Mouse (Mus musculus): Measurements from ENCODE around the gene 1700067P10Rik. TPM values are rescaled to one million over a fixed set of nuclear protein-coding genes. Genes with fewer than 3 reads are reported as not detected.

1700067P10Rik gene
- polyA plus RNA-seq, 1 experiment from 2014 or later = not detected

Other genes with a start within 250 kb of the 1700067P10Rik start
- gene Foxp4, start 164.7 kb upstream of the 1700067P10Rik start, polyA plus RNA-seq (2016; fragmentation: Nextera tagmentation; extraction: Ambion mirVana) = 26.9 and 28.1 TPM in 2 replicates
- gene 1700122O11Rik, start 51.0 kb upstream of the 1700067P10Rik start, polyA plus RNA-seq (2016; fragmentation: Nextera tagmentation; extraction: Ambion mirVana) = not detected in 2 replicates
- not detected in 2 replicates for gene 9830107B12Rik, start 56.9 kb downstream of the 1700067P10Rik start, polyA plus RNA-seq (2016; fragmentation: Nextera tagmentation; extraction: Ambion mirVana)
- not detected in 2 replicates for gene A530064D06Rik, start 78.0 kb downstream of the 1700067P10Rik start, polyA plus RNA-seq (2016; fragmentation: Nextera tagmentation; extraction: Ambion mirVana)
- gene Trem1, start 143.4 kb downstream of the 1700067P10Rik start, polyA plus RNA-seq (2016; fragmentation: Nextera tagmentation; extraction: Ambion mirVana) = not detected in 2 replicates
- gene Trem3, start 158.5 kb downstream of the 1700067P10Rik start, polyA plus RNA-seq (2016; fragmentation: Nextera tagmentation; extraction: Ambion mirVana) = not detected in 2 replicates
- 0.11 and 0.16 TPM in 2 replicates for gene Treml4, start 175.0 kb downstream of the 1700067P10Rik start, polyA plus RNA-seq (2016; fragmentation: Nextera tagmentation; extraction: Ambion mirVana)
- gene Treml2, start 210.2 kb downstream of the 1700067P10Rik start, polyA plus RNA-seq (2016; fragmentation: Nextera tagmentation; extraction: Ambion mirVana) = 0.28 and 0.40 TPM in 2 replicates
- not detected in 2 replicates for gene B430306N03Rik, start 226.8 kb downstream of the 1700067P10Rik start, polyA plus RNA-seq (2016; fragmentation: Nextera tagmentation; extraction: Ambion mirVana)

All from embryonic facial prominence, embryonic 10.5 days (tissue).